Mouse (Mus musculus) ovary, postnatal 10 days (tissue): ENCODE results near the gene Tmc5.

Experiments
- DNase-seq: peaks from one replicate; pipeline ENCODE4 v3.0.0; 2022; ENCODE audit warnings: low spot score

The Tmc5 gene

DNA sequence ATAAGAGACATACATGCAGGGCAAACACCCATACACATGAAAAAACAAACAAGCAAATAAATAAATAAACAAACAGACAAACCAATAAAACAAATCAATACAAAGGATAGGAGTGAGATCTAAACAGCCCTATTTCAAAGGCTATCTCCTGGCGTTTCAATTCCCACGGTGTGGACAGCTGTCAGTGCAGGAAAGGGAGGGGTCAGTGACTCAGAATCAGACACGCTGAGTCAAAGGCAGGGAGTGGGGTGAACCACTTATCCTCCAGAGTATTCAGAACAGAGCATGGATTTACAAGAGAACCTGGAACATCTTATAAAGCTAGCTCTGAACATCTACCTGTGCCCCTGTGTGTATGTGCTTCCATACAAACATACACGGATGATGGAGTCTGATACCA is 100.1 kb downstream of the Tmc5 start:
- no peak for DNase-seq

DNA sequence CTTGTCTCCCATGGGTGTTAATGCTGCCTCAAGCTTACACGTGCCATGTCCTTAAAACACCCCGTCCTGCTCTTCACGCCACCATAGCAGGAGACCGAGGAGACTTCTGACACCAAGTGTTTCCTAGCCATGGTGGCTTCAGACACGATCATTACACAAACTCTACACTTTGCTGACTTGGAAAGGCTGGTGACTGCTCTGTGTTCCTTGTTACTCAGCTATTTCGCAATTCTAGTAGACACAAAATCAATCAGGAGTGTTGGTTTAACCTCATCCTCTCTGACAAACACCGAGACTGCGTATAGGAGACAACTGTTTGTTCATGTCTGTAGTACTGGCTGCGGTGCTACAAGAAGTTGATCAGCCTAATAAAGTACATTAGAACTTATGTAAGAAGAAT is 101.8 kb downstream of the Tmc5 start:
- DNase-seq: no peak

DNA sequence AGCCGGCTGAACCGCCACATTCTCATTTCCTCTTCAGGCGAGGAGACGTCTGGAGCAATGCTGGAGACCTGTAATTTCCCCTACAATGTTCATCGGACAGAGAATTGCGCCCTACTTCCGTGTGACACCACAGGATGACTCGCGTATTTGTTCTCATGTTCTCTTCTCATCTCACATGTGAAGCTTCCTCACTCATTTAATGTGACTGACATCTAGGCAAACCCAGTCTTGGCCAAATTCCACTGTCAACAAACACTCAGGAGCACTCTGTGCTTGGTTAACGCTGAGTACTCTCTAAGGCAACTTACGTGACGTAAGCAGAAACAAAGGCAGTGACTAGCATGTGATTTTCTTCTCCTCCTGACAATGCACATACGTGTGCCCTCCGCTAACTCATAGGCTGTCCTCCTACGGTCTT is 106.1 kb downstream of the Tmc5 start:
- DNase-seq: no peak

DNA sequence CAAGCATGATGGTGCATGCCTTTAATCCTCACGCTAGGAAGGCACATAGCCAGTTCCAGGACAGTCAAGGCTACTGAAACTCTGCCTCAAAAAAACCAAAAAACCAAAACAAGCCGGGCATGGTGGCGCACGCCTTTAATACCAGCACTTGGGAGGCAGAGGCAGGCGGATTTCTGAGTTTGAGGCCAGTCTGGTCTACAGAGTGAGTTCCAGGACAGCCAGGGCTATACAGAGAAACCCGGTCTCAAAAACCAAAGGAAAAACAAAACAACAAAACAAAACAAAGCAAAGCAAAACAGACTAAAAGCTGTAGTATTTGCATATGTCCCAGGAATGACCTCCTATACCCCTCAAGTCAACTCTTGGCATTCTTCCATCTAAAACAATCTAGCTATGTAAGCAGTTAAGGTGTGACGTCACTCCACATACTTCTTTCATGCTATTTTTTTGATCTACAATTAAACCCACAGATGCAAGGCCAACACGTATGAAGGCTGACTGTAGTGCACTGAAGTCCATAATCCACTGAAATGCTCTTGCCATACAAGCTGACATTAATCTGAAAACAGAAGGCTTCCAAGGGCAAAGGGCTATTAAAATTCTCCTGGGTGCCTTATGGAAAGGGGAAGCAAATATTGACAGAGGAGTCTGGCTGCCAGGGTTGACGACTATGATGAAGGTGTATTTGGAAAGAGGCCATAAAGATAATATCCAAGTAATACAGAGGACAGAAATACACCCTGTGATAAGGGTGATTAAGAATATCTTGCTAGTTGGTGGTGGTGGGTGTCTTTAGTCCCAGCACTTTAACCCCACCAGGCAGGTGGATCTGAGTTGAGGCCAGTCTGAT is 107.1 kb downstream of the Tmc5 start:
- no peak for DNase-seq

DNA sequence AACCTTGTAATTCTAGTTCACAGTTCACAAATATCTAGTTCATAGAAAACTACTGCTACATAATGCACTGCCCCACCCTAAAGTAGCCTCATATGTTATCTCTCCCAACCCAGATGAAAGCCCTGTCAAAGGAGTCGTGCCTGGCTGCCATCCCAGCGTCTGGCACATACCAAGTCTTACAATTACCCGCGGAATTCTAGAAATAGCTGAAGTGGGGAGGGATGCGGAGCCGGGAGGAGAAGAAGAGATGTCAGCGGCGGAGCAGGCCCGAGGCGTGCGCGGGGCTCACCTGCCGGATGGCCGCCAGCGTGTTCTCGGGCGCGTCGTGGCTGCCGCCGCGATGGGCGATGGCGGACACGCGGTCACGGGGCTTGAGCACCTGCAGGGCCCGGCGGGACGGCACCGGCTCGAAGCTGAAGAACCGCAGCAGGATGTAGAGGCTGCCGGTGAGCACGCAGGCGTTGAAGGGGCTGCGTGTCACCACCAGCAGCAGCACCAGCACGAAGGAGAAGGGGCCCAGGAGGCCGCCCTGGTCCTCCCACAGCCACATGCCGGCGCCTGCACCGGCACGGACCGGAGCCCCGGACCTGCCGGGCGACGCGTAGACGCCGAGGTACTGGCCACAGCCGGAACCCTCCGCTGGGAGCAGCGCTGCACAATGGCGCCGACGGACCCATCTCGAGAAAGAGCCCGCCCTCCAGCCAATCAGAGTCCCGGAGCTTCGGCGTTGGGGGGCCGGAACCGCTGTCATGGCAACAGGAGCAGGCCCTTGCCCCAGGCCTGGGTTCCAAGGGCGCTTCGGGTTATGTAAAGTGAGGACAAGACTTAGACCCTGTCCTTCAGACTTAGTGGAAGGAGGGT is 108.2 kb downstream of the Tmc5 start, which contains the start of gene Gde1:
TSS of gene Gde1 (minus strand) at position 678 of the 861 bp plus-strand sequence.
- peak; percentile 83 for DNase-seq

DNA sequence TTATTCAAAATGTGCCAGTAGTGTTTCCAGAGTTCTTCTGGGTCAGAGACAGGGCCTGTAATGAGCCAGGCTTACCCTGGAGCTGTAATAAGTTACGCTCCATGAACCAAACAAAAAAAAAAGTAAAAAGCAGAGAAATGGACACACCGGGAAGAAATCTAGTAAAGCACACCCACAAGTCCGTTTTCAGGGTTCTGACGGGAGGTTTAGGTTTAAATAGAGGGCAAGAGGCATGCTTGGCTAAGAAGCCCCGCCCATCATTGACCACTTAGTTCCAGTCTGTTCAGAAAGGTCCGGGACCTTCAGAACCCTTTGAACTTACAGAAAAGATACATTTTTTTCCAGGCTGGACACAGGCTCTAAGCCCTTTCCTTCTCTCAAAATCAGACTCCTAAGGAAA is 109.0 kb downstream of the Tmc5 start:
- no peak for DNase-seq

DNA sequence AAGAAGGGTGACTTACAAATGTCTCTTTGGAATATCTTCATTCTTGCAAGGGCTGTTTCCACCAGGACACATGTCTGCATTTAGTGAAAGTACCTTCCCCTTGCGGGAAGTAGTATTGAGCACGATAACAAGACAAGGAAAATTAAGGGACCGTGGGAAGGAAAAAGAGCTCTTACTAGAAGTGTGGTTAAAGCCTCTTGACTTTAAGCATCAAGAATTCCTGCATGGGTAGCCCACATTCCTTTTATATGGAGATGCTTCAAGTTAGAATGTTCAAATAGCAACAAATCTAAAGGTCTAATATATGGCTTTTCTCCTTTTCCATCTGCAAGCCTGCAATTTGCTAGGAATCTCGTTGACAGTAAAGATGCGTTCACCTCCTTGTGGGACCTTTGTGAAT is 109.4 kb downstream of the Tmc5 start:
- DNase-seq: no peak

DNA sequence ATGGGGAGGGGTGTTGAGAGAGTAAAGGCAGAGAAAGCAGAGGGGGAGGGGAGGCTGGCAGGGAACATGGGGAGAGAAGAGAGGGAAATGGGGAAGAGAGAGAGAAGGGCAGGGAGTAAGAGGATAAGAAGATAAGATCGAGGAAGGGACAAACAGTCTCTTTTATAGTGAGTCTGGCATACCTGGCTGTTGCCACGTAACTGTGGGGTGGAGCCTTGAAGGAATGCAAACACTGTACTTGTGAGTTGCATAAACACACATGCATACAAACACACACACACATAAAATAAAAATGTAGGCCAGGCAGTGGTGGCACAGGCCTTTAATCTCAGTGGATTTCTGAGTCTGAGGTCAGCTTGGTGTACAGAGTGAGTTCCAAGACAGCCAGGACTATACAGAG is 110.1 kb downstream of the Tmc5 start:
- no peak for DNase-seq

DNA sequence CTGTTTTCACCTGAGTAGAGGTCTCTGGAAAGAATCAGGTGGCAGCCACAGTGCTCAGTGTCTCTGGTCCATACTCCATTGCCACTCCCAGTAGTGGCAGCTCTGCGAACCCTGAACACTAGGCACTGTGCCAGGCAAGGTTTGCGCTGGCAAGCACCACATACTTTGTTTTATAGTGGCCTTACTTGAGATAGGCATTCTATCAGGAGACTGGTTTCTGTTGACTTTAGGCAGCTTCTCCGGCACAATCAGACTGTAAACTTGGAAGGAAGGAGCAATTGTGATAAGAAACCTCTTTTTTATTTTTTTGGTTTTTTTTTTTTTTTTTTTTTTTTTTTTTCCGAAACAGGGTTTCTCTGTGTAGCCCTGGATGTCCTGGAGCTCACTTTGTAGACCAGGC is 110.9 kb downstream of the Tmc5 start:
- DNase-seq: no peak

DNA sequence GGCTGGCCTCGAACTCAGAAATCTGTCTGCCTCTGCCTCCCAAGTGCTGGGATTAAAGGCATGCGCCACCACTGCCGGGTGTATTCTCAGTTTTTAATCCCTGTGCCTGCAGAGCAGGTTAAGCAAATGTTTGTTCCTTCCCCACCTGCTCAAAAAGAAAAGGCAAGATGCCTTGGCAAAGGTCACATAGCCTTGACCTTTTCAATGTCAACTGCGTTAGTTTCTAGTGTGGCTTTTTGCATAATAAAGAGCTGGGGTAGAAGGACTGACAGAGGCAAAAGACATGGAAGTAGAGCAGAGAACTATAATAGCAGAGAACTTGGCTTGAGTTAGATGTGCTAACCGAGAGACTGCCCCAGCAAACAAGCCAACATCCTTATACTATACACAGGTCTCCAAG is 113.7 kb downstream of the Tmc5 start:
- DNase-seq: no peak

DNA sequence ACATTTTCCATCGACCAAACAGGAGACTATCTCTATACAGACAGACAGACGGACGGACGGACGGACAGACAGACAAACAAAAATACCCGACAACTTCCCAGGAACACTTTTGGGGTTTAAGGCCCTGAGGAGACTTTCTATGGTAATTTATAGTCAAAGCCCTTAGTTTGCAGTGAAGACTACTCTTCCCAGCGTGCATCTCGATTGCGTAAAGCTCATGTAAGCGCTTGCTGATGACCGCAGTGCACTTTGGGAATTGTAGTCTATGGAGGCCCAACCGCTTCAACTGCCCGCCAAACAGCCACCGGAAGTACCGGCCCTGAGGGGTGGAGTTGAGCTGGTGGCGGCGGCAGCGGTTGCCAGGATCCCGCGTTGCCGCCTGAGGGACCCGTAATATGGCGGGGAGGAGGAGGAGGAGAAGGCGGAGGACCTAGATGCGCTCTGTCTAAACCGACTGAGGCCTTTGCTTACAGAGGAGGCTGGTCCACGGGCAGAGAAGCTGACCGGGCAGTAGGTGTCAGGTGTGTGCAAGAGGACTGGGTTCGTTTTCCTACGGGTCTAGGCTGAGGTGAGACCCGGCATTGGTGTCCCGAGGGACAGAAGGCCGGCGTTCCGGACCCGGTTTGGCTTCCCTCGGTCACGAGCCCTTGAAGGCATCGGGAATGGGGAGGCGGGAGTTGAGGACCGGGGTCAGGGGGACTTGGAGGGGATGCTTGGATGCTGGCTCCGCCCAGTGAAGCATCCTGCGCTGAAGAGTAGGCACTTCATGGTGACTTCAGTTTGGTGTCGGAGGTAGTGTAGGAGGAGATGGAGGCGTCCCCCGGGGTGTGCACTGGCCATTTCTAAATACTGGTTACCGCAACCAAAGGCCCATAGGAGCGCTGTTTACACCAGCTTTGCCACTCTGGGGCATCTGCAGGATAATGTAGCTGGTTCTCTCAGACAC is 115.4 kb downstream of the Tmc5 start, which contains the start of gene Ccp110:
TSS of gene Ccp110 (plus strand) at position 325 of the 946 bp plus-strand sequence.
- peak; percentile 67 for DNase-seq

DNA sequence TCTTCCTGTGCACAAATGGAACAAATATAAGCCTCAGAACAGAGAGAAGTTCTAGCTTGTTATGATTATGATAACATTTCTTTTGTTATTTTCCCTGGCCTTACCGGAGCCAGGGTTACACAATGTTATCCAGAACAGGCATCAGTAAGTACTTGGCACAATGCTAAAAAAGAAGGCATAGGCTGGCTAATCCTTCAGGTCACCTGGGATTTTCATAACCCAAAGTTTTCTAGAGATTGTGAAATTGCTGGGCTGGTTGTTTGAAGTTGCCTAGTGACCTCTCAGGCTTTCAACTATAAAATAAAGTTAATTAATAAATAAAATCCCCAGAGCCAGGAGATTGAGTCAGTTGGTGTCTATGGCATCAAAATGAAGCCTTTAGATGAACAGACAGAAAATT is 117.8 kb downstream of the Tmc5 start:
- no peak for DNase-seq

DNA sequence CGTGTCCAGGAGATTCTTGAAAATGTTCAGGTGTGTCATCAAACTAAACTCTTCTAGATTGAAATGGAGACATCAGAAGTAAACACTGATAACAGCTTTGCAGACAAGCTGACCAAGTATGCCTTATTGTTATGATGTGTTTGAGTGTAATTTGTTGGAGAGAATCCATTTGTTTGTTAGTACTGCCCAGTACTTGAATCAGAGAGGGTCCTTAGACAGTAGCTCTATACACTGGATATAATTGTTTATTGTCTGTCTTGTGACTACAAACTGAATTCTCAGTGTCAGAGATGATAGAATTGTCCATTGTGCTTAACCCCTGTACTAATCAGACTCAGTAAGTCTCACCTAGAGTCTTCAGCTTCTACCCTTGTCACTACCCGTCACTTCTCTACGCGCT is 121.0 kb downstream of the Tmc5 start:
- no peak for DNase-seq

DNA sequence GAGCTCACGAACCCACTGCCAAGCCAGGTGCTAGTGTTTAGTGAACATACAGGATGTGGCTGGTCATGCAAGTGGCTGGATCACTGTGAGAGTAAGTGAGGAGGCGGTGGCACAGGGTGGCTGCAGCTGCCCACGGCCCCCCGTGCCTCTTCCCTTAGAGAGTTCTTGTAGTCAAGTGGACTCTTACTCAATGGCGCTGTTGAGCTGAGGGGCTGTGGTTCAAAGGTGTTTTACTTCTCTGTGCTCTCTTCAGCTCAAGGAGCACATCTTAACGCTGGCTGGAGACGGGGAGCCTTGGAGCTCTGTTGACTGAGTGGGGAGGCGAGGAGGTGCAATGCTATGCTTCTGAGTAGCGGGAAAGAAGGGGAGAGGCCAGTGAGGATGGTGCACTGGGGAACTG is 126.8 kb downstream of the Tmc5 start:
- no peak for DNase-seq
